Mouse (Mus musculus): Measurements from ENCODE around the gene Elf2.
"Not testable (repeated sequence)": the region's sequence is repeated elsewhere in the genome, so short reads cannot be mapped to it uniquely, and the experiment has no call there.

Gene Elf2

DNA sequence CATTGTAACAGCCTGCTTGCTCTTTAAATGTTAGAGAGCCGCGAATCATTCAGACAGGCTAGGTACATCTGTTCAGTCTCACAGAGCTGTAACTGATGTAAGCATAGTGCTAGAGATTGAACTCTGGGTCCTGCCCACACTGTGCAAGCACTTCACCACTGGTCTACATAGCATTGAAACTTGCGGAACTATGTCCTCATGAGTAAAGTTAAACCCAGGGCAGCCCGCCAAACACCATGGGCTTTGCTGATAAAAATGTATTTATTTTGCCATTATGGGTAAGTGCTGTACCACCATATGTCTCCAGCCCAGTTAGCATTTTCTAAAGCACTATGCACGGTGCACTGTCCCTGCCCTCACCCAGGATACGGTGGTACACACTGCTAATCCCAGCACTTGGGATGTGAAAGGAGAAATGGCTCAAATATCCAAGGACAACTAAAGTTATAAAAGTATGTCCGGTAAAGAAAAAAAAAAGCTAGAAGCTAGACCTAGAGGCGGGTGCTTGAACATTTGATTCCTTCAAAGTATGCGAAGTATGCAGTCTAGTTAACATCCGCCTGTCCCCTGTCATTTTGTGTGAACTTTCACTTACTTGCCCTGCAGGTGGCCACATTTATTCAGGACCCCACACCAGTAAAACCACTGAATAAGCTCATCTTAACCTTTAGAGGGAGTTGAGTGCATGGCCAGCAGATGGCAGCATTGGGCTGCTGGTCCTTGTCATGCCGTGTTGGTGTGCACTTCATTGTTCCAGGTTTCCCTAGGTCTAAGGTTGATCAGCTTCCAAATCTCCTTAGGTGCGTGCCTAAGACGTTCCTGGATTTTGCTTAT, 106.3 kb downstream of the Elf2 start:
- in situ Hi-C loops (cut with MboI): loop anchor here (10.0 kb wide), 1 partner anchor 121 kb away; no protein-coding TSS in a partner anchor

DNA sequence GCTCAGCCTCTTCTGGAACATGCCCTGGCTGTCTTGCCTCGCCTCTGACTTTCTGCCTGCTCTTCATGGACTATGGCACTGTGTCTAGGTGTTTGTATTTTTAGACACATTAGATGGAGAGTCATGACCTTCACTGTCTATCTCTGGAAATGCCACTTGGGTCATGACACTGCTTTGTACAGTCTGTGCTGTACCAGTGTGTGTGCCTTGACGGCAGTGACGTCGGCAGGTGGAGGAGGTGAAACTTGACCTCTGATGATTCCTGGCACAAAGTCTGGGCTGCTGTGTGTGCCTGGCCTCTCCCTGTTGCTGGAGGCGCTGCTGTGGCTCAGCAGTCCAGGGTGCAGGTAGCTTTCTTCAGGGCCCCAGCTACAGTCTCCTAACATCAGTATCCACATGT, 107.0 kb downstream of the Elf2 start:
- in situ Hi-C loops (cut with MboI): loop anchor here (10.0 kb wide), 1 partner anchor 121 kb away; no protein-coding TSS in a partner anchor

DNA sequence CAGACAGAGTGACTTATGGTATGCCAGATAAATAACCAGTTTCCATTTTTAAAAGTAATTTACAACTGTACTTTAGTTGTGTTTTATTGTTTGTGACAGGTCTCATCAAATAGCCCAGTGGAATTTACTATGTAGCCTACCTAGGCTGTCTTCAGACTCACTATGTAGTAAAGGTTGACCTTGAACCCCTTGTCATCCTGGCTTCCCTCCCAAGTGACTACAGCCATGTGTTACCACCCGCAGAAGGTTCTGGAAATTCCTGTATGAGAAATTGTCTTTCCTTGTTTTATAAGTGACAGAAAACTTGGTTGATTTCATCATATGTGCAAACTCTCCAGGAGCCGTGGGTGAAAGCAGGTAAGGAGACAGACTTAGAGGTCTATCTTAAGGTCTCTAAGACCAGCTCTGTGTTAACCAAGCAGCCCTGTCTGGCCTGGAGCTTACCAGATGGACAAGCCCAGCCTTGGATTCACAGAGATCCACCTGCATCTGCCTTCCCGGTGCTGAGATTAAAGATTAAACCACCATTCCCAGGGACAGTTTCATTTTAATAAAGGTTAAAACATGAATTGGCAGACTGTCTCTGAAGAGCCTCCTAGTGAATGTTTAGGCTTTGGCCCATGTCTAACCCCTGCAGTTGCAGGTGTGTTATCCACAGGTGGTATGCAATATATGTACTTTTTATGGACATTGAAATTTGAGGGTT, 108.1 kb downstream of the Elf2 start:
- in situ Hi-C loops (cut with MboI): loop anchor here (10.0 kb wide), 1 partner anchor 122 kb away; no protein-coding TSS in a partner anchor

DNA sequence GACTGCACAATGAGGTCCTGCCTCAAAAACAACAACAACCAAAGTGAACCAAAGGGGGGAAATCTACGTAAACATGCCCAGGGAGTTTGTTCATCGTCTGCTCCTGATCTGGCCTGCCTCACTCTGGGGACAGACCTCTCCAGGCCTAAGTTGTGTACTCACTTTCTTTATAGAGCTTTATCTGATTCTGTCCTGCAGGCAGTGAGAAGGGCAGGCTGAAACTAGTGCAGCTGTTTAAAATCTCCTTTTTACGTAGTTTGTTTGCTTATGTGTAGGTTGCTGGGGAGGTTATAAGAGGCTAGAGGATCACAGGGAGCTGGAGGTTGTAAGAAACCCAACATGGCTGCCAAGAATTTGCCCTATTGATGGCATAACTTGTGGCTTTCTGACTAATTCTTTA, 109.0 kb downstream of the Elf2 start:
- in situ Hi-C loops (cut with MboI): loop anchor here (10.0 kb wide), 1 partner anchor 123 kb away; no protein-coding TSS in a partner anchor

DNA sequence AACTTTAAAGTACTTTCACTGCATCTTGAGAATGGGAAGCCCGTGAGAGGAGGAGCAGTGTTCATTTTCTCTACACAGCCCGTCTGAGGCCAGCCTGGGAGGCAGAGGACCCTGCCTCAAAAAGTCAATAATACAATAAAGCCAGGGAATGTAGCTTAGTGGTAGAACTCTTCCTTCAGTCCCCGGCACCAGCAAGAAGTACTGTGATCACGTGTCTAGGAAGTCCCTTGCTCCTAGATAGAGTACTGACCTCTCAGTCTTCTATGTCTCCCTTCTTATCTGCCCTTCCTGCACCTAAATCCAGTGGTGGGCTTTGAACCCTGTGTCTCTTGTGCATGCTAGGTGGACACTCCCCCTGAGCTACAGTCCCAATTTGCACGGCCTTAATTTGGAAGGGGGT, 109.6 kb downstream of the Elf2 start:
- in situ Hi-C loops (cut with MboI): loop anchor here (10.0 kb wide), 1 partner anchor 124 kb away; no protein-coding TSS in a partner anchor

DNA sequence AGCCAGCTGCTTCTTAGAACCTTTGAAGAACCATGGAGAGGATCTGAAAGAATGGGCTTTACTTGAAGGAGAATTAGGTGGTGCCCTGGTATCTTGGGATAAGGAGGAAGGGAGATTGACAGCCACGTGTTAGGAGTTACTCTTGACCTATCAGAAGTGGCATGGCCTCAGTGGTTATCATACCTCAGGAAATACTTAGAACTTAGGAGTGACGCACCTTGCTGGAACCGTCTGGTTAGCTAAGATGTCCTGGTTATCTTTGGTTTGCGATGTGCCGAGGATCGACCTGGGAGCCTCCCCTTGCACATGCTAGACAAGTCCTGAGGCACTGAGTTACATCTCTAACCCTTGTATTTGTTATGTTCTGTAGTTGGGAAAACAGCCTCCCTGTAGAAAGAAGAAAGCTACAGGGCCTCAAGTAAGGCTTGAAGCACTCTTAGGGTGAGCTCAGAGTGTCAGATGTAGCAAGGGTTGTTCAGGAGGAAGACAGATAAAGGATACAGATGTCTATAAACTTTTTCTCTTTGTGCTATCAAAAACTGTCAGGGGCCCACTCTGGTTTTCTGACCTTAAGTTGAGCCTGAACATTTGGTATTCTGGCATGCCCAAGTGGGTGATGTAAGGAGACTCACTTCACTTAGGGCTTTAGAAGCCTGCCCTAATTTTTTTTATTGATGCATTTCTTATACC, 110.2 kb downstream of the Elf2 start:
- in situ Hi-C loops (cut with MboI): loop anchor here (10.0 kb wide), 1 partner anchor 125 kb away; no protein-coding TSS in a partner anchor

DNA sequence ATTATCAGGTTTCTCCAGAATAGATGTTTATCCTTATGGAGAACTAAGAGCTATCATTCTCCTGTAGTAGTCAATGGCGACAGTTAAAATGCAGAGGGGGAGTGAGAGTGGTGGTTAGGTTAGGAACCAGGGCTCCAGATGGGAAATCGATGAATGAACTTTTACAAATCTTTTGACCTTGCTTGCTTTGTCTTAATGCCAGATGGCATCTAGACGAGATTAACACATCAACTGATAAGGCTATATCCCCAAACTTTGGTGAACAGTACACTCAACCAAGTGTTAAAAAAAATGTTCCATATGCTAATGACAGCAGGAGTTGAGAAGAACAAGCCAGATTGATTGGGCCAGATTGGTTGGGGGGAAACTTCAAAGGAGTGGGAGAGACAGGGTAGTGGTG, 111.2 kb downstream of the Elf2 start:
- in situ Hi-C loops (cut with MboI): no loop called here

DNA sequence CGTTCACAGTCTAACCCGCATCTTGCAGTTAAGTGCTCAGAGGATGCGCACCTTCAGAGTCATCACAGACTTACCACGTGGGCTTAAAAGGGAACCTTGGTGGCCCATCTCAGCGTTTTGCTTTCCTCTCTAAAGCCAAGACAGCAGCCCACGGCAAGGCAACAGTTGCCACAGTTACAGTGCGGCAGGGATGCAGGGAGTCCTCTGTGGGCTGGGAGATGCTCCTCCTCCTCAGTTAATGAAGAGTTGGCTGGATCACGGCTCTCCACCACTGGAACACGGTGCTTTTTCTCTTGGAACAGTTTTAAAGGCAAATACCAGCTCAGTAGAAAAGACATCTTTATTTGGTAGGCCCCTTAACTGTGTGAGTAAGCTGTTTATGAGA, 111.7 kb downstream of the Elf2 start:
- in situ Hi-C loops (cut with MboI): no loop called here

DNA sequence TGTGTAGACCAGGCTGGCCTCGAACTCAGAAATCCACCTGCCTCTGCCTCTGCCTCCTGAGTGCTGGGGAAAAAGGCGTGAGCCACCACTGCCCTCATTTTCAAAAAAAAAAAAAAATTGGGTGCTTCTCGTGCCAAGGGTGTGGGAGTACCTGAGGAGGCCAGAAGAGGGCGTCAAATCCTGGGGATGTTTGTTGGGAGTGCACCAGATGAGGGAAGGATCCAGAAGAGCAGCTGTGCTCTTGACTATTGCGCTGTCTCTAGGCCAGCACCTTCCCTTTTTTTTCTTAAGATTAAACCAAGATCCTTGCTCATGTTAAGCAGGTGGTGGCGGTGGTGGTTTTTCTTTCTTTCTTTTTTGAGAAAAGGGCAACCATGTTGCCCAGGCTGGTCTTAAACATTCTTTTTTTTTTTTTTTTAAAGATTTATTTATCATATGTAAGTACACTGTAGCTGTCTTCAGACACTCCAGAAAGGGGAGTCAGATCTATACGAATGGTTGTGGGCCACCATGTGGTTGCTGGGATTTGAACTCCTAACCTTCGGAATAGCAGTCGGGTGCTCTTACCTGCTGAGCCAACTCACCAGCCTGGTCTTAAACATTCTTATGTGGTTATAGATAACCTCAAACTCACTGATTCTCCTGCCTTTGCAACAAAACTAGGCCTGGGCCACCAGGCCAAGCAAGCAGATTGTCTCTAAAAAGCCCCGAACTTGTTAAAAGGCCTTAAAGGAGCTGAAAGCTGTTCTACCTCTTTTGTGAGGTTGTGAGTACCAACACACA, 112.2 kb downstream of the Elf2 start:
- in situ Hi-C loops (cut with MboI): no loop called here

DNA sequence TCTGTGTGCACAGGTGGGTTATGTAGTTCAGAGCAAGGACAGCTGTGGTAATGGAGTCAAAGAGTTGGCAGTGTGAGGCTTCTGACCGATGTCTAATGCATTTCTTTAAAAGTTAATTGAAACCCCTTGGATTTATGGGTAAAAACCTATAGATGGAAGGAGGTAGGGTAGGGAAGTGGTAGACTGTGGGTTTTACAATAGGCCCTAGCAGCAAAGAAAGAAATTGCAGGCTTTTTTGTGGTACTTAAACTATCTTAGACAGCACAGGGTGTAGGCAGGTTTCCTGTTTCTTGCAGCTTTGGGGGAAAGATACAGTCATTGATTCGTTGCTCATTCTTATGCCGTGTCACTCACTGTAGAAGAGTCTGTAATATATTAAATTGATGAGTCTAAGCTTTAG, 113.9 kb downstream of the Elf2 start:
- in situ Hi-C loops (cut with MboI): no loop called here

DNA sequence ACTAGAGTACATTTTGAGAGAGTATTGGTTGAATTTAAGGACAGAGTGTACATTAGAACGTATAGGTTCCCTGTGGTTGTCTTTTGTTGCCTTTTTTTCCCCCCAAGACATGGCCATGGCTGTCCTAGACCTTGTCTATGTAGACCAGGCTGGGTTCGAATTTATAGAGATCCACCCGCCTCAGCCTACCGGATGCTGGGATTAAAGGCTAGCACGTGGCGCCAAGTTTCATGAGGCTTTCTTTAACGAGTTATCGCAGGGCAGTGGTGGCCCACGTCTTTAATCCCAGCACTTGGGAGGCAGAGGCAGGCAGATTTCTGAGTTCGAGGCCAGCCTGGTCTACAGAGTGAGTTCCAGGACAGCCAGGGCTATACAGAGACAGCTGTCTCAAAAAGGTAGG, 114.5 kb downstream of the Elf2 start:
- in situ Hi-C loops (cut with MboI): no loop called here

DNA sequence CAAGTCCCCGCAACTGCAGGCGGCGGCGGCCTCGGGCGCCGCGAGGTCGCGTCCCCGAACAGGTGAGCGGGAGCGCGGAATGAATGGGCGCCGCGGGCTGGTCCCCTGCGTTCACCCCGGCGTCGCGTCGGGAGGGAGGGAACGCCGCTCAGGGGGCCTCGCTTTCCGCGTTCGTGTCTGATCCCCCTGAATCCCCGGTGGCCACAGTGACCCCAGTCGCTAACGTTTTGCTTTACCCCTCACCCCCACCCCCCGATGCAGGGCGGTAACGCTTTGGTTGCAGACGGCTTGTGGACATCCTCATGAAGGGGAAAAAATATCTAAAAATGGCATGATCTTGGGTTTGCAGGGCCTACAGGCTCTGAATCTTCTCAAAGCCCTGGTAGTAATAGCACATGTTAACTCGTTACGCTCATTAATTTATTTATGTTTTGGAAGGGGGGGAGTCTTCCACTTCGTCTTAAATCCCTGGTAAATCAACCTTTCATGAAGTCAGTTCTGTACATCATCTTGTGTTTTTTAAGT, 115.2 kb downstream of the Elf2 start:
- in situ Hi-C loops (cut with MboI): no loop called here

DNA sequence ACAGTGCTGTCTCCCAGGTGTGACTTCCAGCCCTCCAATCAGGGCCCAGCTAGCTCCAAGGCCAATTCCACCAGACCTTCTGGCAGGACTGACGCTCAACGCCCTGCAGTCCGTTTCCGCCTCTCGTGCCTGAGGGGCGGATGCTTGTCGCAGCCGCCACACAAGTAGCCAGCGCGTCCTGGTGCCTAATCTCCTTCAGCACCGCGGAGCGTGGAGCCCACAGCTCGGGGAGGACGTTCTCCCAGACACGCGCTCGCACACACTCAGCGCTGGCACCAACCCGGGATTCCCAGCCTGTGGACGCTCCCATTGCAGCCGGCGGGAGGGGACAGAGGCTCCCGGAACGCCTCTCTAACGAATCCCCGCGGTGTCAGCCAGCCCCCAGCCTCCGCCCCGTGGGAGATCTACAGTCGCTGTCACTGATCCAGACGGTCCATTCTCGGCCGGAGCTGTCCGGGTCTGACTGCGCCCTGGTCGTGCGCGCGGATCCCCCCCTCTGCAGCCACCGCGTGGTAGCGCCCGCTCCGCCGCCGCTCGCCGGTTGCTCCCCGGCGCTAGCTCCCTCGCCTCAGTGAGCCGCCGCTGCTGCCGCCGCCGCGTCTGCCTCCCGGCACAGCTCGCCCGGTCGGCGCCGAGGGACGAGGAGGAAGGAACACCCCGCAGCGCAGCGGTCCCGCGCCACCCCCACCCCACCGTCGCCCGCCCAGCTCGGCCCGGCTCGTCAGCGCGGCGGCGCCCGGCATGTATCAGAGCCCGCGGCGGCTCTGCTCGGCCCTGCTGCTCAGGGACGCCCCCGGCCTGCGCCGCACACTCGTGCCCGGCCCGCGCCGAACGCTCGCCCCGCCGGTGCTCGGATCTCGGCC, 115.9 kb downstream of the Elf2 start, which contains the start of gene Noct:
Gene Noct (plus strand): TSS at position 85 of the 863 bp plus-strand sequence.
- in situ Hi-C loops (cut with MboI): no loop called here

DNA sequence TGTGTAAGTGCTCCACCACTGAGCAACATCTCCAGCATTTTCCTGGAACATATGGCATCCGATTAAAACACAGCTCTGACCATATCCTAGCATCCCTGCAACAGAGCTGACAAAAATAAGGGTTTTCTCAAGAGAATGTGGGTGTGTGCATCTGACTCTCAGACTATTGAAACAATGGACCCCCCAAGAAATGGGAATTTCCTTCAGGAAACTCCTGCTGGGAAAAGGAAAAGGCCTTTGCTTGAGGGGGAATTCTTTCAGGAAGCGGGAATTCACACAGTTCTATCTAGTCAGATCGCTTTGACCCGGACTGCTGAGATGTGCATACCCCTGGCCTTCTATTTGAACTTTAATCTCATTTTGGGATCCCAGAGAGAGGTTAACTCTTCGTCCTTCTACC, 116.9 kb downstream of the Elf2 start:
- in situ Hi-C loops (cut with MboI): no loop called here

DNA sequence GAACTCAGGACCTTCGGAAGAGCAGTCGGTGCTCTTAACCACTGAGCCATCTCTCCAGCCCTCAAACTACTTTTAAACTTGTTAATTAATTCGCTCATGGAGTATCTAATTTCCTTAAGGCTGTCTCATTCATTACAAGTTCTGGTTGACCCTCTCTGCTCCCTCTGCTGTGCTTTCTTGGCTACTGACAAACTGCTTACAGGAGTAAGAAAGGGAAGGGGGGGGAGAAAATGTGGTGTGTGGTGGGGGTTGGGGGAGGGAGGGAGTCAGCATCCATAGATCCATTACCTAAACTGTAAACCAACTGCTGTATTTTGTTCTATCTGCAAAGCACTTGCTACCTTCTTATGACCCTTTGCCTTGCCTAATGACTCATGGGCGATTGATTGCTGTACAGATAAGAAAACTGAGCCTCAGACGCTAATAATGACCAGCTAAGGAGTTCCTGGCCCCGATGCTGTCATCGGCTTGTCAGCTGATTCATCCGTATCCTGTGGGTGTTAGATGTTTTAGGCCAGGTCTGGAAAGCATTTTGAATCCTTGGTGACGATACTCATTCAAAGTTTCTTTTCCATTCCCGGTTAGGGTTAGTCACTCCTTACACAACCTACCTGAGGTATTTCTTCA, 117.5 kb downstream of the Elf2 start:
- in situ Hi-C loops (cut with MboI): no loop called here

DNA sequence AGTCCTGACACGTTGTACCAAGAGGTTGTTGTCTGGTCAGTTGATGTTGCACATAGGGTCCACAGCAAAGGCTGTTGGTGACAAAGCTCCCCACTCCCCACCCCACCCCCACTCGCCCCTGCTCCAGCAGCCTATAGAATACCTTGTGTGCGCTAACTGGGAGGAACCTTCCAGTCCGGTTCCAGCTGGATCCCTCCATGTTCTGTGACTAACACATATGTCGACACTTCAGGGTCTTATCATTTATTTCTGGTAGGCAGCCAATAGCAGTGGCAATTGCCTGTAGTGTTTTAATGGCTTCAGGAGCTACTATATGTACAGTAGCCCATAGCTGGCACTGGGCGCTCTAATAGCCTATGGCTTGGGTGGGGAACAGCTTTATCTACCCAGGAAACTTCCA, 118.2 kb downstream of the Elf2 start:
- in situ Hi-C loops (cut with MboI): no loop called here

DNA sequence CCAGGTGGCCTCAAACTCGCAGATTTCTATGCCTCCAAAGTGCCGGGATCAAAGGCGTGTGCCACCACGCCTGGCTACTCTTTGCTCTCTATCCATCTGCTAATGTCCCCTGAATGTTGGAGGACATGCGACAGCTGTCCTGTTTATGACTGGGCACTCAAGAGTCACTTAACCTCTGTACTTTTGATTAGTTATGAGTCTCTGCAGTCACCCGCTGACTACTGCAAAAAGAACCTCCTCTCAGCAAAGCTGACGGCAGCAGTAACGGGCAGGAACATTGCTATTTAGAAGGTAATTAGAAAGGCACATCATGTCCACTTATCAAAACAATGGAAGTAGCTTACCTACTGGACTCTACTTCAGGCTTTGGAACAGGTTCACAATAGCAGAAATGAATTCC, 118.6 kb downstream of the Elf2 start:
- in situ Hi-C loops (cut with MboI): no loop called here

DNA sequence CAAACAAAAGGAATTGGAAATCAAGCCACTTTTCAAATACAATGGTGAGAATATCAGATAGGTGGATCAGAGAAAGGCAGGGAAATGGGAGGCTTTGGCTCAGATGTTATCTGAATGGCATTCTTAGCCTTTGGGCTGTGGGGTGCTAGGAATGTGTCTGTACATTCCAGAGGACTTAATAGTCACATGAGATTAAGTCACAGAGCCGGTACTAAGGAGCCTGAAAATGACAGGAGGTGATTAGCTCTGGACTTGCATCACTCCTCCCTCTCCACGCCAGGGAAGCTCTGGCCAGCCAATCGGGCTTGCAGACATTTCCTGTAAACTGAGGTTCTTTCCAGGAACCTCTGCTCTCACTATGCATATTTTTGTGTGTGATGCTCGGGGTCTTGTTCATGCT, 119.6 kb downstream of the Elf2 start:
- in situ Hi-C loops (cut with MboI): no loop called here

DNA sequence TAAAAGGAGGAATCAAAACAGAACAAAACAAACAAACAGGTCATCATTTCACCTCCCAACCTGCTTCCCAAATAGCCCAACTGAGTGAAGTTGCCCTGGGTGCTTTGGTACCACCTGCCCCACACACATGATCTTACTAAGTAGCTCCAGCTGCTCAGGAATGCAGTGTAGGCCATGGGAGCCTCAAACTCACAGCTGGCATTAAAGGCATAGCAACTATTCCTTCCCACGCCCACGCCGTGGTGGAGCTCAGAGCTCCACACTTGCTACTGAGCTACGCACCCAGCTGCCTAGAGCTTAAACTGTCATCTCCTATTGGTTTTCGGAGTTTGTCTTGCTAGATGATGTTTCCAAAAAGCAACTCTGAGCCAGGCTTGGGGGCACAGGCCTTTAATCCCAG, 121.2 kb downstream of the Elf2 start:
- in situ Hi-C loops (cut with MboI): no loop called here

DNA sequence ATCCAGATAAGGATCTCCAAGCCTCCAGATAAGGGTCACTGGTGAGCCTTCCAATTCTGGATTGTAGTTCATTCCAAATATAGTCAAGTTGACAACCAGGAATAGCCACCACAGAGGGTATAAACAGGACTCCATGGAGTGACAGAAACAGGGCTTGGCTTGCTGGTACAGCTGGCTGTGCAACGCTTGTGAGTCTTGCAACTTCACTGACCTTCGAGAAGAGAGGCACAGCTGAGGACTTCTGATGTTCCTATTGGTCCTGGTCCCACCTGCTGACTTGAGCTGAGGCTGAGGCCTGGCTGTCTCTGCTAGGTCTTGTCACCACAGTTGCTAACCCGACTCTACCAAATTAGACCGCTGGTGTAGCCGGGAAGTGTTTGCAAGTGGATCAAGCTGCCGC, 122.1 kb downstream of the Elf2 start:
- in situ Hi-C loops (cut with MboI): not testable (repeated sequence)

Measured in mature B cell (primary cell).